28 mouse cellular contexts compared by ENCODE assay signal in genomic region chr5:112956841-112957240, GRCm38 (mm10). TPM values are rescaled to one million over a fixed set of nuclear protein-coding genes. Genes with fewer than 3 reads are reported as not detected.
DNase-seq lines count a peak whose midpoint lies in the region; ATAC-seq and TF ChIP-seq lines count a peak whose summit lies in the region.
"Had no signal": no experiment of that assay in that cellular context is flagged by ENCODE, and none has a peak within 500 bp of the region (broad histone marks: within the 10 kb centered on the region; RNA-seq: fewer than 3 reads in every experiment).

No protein-coding gene starts in this region.

- H3K27ac ChIP-seq in heart, embryonic 11.5 days (ENCODE audit: low read depth, low read length) = no peak overlapping the region
- H3K27ac ChIP-seq in liver, postnatal 0 days (ENCODE audit: low read depth) = peak overlapping the region; percentile 57
- no peak overlapping the region for H3K27ac ChIP-seq in liver, embryonic 12.5 days
- peak overlapping the region; percentile 42; the same call in 1 of the 2 replicates for H3K27ac ChIP-seq in heart, embryonic 16.5 days (ENCODE audit: low read length)
- H3K27ac ChIP-seq: embryonic facial prominence, embryonic 12.5 days; hindbrain, embryonic 14.5 days; left cerebral cortex, adult 2 months; limb, embryonic 12.5 days; liver, embryonic 14.5 days; lung, embryonic 15.5 days; midbrain, embryonic 12.5 days; neural tube, embryonic 12.5 days had no signal

- DNase-seq in heart, adult 11 months = peak; percentile 94
- DNase-seq in liver, postnatal 0 days = no peak
- DNase-seq in thymus, postnatal 0 days (ENCODE audit: low spot score) = no peak
- no peak for DNase-seq in cerebellum, adult 8-10 months
- DNase-seq: adrenal gland, postnatal 10 days; cerebellum, adult 11 months; cerebellum, adult 9-11 months; embryo, embryonic 11 days; gastrocnemius, postnatal 25 days; kidney, adult 9 months; kidney, postnatal 14 days; thymus, adult 2 months; thymus, postnatal 4 days had no signal

- no peak for TF ChIP-seq CTCF in liver, postnatal 0 days (IDR thresholded peaks at IDR 0.05; ENCODE audit: low read depth)

- no peaks in the 10 kb centered on the region for H3K9me3 ChIP-seq in heart, embryonic 11.5 days (replicated peaks; ENCODE audit: control insufficient read depth, low read length)
- H3K9me3 ChIP-seq in liver, postnatal 0 days (ENCODE audit: low read length) = no peaks in the 10 kb centered on the region
- H3K9me3 ChIP-seq in liver, embryonic 12.5 days (replicated peaks) = no peaks in the 10 kb centered on the region
- H3K9me3 ChIP-seq in heart, embryonic 16.5 days (replicated peaks; ENCODE audit: control insufficient read depth, low read length) = no peaks in the 10 kb centered on the region
- H3K9me3 ChIP-seq: embryonic facial prominence, embryonic 12.5 days; limb, embryonic 12.5 days; lung, embryonic 15.5 days; midbrain, embryonic 12.5 days; neural tube, embryonic 12.5 days had no signal

- H3K4me2 ChIP-seq in heart, embryonic 11.5 days = no peak overlapping the region; the same call in 1 of the 2 replicates
- H3K4me2 ChIP-seq in liver, postnatal 0 days (ENCODE audit: low read depth, low read length) = peak overlapping the region; percentile 16; the same call in 1 of the 2 replicates
- H3K4me2 ChIP-seq in liver, embryonic 12.5 days = no peak overlapping the region
- peak overlapping the region; percentile 57 for H3K4me2 ChIP-seq in heart, embryonic 16.5 days (ENCODE audit: low read depth, low read length)
- H3K4me2 ChIP-seq: embryonic facial prominence, embryonic 12.5 days; hindbrain, embryonic 14.5 days; limb, embryonic 12.5 days; lung, embryonic 15.5 days; midbrain, embryonic 12.5 days; neural tube, embryonic 12.5 days had no signal

- no peak overlapping the region for H3K4me3 ChIP-seq in heart, embryonic 11.5 days (ENCODE audit: low read depth, low read length)
- H3K4me3 ChIP-seq in liver, postnatal 0 days (ENCODE audit: low read depth, low read length) = no peak overlapping the region
- H3K4me3 ChIP-seq in liver, embryonic 12.5 days = no peak overlapping the region
- H3K4me3 ChIP-seq in heart, embryonic 16.5 days (ENCODE audit: low read length) = no peak overlapping the region; the same call in 1 of the 2 replicates
- H3K4me3 ChIP-seq: embryonic facial prominence, embryonic 12.5 days; left cerebral cortex, adult 2 months; limb, embryonic 12.5 days; lung, embryonic 15.5 days; midbrain, embryonic 12.5 days; myocyte; neural tube, embryonic 12.5 days had no signal

- no peak for TF ChIP-seq EP300 in liver, postnatal 0 days (IDR thresholded peaks at IDR 0.05; ENCODE audit: low read depth)

- no peaks in the 10 kb centered on the region for H3K36me3 ChIP-seq in heart, embryonic 11.5 days (ENCODE audit: control insufficient read depth, insufficient read depth, low read length)
- H3K36me3 ChIP-seq in liver, postnatal 0 days (replicated peaks; ENCODE audit: insufficient read depth, low read length) = 0 out of 2 replicates have a peak, but pooled peaks cover 4% of the 10 kb centered on the region
- no peaks in the 10 kb centered on the region for H3K36me3 ChIP-seq in liver, embryonic 12.5 days
- H3K36me3 ChIP-seq in heart, embryonic 16.5 days (ENCODE audit: control insufficient read depth, insufficient read depth) = no peaks in the 10 kb centered on the region
- H3K36me3 ChIP-seq: embryonic facial prominence, embryonic 12.5 days; G1E; lung, embryonic 15.5 days; midbrain, embryonic 12.5 days; neural tube, embryonic 12.5 days had no signal

- no peaks in the 10 kb centered on the region for H3K27me3 ChIP-seq in heart, embryonic 11.5 days (ENCODE audit: control insufficient read depth, insufficient read depth, low read length)
- no peaks in the 10 kb centered on the region for H3K27me3 ChIP-seq in liver, postnatal 0 days (ENCODE audit: insufficient read depth, low read length)
- no peaks in the 10 kb centered on the region for H3K27me3 ChIP-seq in liver, embryonic 12.5 days (replicated peaks)
- no peaks in the 10 kb centered on the region for H3K27me3 ChIP-seq in heart, embryonic 16.5 days (ENCODE audit: control insufficient read depth, insufficient read depth, low read length)
- H3K27me3 ChIP-seq: embryonic facial prominence, embryonic 12.5 days; limb, embryonic 12.5 days; lung, embryonic 15.5 days; midbrain, embryonic 12.5 days; neural tube, embryonic 12.5 days had no signal

- no peak for ATAC-seq in heart, embryonic 11.5 days (replicated peaks; ENCODE audit: insufficient number of reproducible peaks, low FRiP score, low TSS enrichment)
- peak; percentile 51; the same call in 1 of the 2 replicates for ATAC-seq in liver, postnatal 0 days
- no peak for ATAC-seq in liver, embryonic 12.5 days
- ATAC-seq in heart, embryonic 16.5 days (replicated peaks; ENCODE audit: extremely low read depth, insufficient read depth, low FRiP score) = no peak
- ATAC-seq: forebrain, embryonic 14.5 days; intestine, postnatal 0 days had no signal

- H3K9ac ChIP-seq in heart, embryonic 11.5 days (ENCODE audit: low read depth, low read length) = no peak overlapping the region
- H3K9ac ChIP-seq in liver, postnatal 0 days (replicated peaks) = no peak overlapping the region
- H3K9ac ChIP-seq in liver, embryonic 12.5 days = no peak overlapping the region
- peak overlapping the region; percentile 50; the same call in 1 of the 2 replicates for H3K9ac ChIP-seq in heart, embryonic 16.5 days (ENCODE audit: low read length)
- H3K9ac ChIP-seq: embryonic facial prominence, embryonic 12.5 days; hindbrain, embryonic 14.5 days; limb, embryonic 12.5 days; liver, embryonic 14.5 days; lung, embryonic 15.5 days; midbrain, embryonic 12.5 days; neural tube, embryonic 12.5 days had no signal

- peaks cover 11% of the 10 kb centered on the region for H3K4me1 ChIP-seq in heart, embryonic 11.5 days (ENCODE audit: control insufficient read depth, insufficient read depth, low read length)
- H3K4me1 ChIP-seq in liver, postnatal 0 days (ENCODE audit: insufficient read depth) = peaks cover 23% of the 10 kb centered on the region
- H3K4me1 ChIP-seq in liver, embryonic 12.5 days = no peaks in the 10 kb centered on the region
- peaks cover 17% of the 10 kb centered on the region for H3K4me1 ChIP-seq in heart, embryonic 16.5 days (ENCODE audit: control insufficient read depth, insufficient read depth, low read length)

- WGBS in heart, embryonic 11.5 days (ENCODE audit: insufficient replicate concordance) = 51% methylated on average over 12 of the region's 12 CpGs
- 60% methylated on average over 12 of the region's 12 CpGs for WGBS in liver, postnatal 0 days (ENCODE audit: insufficient replicate concordance)
- WGBS in liver, embryonic 12.5 days (ENCODE audit: insufficient replicate concordance) = 73% methylated on average over 12 of the region's 12 CpGs
- WGBS in heart, embryonic 16.5 days = 28% methylated on average over 12 of the region's 12 CpGs

RNA-seq across cellular contexts. Expression of gene Grk3, which starts 58.8 kb away (rescaled TPM):
- polyA plus RNA-seq in heart, embryonic 11.5 days (2014; fragmentation: Nextera tagmentation; extraction: Ambion mirVana) = 10.4 and 11.3 TPM in 2 replicates
- polyA plus RNA-seq in liver, postnatal 0 days (2015; fragmentation: Nextera tagmentation; extraction: Ambion mirVana) = 1.9 and 2.1 TPM in 2 replicates
- polyA plus RNA-seq in liver, embryonic 12.5 days (2016; fragmentation: Nextera tagmentation; extraction: Ambion mirVana) = 2.4 TPM in 2 replicates
- 21.7 and 23.9 TPM in 2 replicates for polyA plus RNA-seq in heart, embryonic 16.5 days (2015; fragmentation: Nextera tagmentation; extraction: Ambion mirVana)
- 2.9 and 4.2 TPM in 2 replicates for polyA plus RNA-seq in thymus, postnatal 0 days (2015; fragmentation: Nextera tagmentation; extraction: Ambion mirVana)
- polyA plus RNA-seq: G1E, myocyte had no signal

Comparison
In these comparisons a context has a peak if more than half of its experiments do, and no peak if none do; other contexts are left out.
1. H3K27ac ChIP-seq: peak in liver, postnatal 0 days (single experiment) and heart, embryonic 16.5 days (single experiment); none in heart, embryonic 11.5 days (single experiment) and liver, embryonic 12.5 days (single experiment).
2. H3K4me2 ChIP-seq: peak in liver, postnatal 0 days (single experiment) and heart, embryonic 16.5 days (single experiment); none in heart, embryonic 11.5 days (single experiment) and liver, embryonic 12.5 days (single experiment).